Mouse (Mus musculus) limb, embryonic 11.5 days (tissue): Measurements from ENCODE around the gene Gtsf1l. TPM values are rescaled to one million over a fixed set of nuclear protein-coding genes. Genes with fewer than 3 reads are reported as not detected.

Source experiments
- ATAC-seq: fragments of 200-750 bp; cut with Nextera tagmentation; 2 replicates; pipeline ENCODE4 v1.8.0; 2017; ENCODE audit warnings: low read depth; ENCODE audit not compliant: insufficient number of reproducible peaks, low FRiP score, low TSS enrichment
- DNase-seq: peaks from one replicate; pipeline ENCODE4 v3.0.0-alpha.2; 2015; ENCODE audit warnings: low spot score
- H3K27ac ChIP-seq: fragments of 300-500 bp; sonication (generic); replicated peaks from 2 replicates; pipeline ENCODE4 v1.5.1; 2014; ENCODE audit warnings: low read depth, mild to moderate bottlenecking, low read length
- H3K27me3 ChIP-seq: fragments of 300-500 bp; sonication (generic); 2 replicates; pipeline ENCODE4 v1.6.1; 2014; ENCODE audit warnings: mild to moderate bottlenecking, low read length, mixed read lengths; ENCODE audit not compliant: control insufficient read depth, insufficient read depth
- H3K36me3 ChIP-seq: fragments of 300-500 bp; sonication (generic); 2 replicates; pipeline ENCODE4 v1.6.1; 2014; ENCODE audit warnings: mild to moderate bottlenecking, low read length, moderate library complexity, mixed read lengths; ENCODE audit not compliant: control insufficient read depth, insufficient read depth
- H3K4me1 ChIP-seq: fragments of 300-500 bp; sonication (generic); 2 replicates; pipeline ENCODE4 v1.6.1; 2014; ENCODE audit warnings: low read length, mixed read lengths; ENCODE audit not compliant: control insufficient read depth, insufficient read depth
- H3K4me2 ChIP-seq: fragments of 300-500 bp; sonication (generic); 2 replicates; pipeline ENCODE4 v1.6.1; 2014; ENCODE audit warnings: low read depth, mild to moderate bottlenecking, moderate library complexity; ENCODE audit not compliant: severe bottlenecking
- H3K4me3 ChIP-seq: fragments of 300-500 bp; sonication (generic); 2 replicates; pipeline ENCODE4 v1.5.1; 2014; ENCODE audit warnings: low read depth, low read length
- H3K9ac ChIP-seq: fragments of 300-500 bp; sonication (generic); 2 replicates; pipeline ENCODE4 v1.6.1; 2014; ENCODE audit warnings: mild to moderate bottlenecking, low read length
- H3K9me3 ChIP-seq: fragments of 300-500 bp; sonication (generic); 2 replicates; pipeline ENCODE4 v1.6.1; 2016; ENCODE audit warnings: low read length; ENCODE audit not compliant: control insufficient read depth
- WGBS: fragments of 180-500 bp; shearing (Covaris S2); extraction: QIAGEN DNeasy Blood & Tissue Kit; methylation state at CpG from one replicate; pipeline ENCODE4 v1.1.7; 2014; 5-methylcytosine and 5-hydroxymethylcytosine counted together
- microRNA-seq: library from miRNA; unstranded; fragments of <30 nt; microRNA quantifications from one replicate; pipeline ENCODE4, GENCODE M21; 2016
- polyA plus RNA-seq: library from polyadenylated mRNA; unstranded; fragments of >200 nt; fragmentation: Nextera tagmentation; extraction: Ambion mirVana; gene quantifications from 2 replicates; pipeline ENCODE4 v1.2.1, GENCODE M21; 2014

Gene Gtsf1l
- polyA plus RNA-seq, 1 experiment from 2014 or later, result not detected

- no peaks in the 10 kb centered on the region for H3K27me3 ChIP-seq
- H3K4me2 ChIP-seq, result no peak overlapping the region
- no peaks in the 10 kb centered on the region for H3K4me1 ChIP-seq
- no peak for DNase-seq
- WGBS, result 90% methylated on average over 7 of the region's 7 CpGs
- H3K4me3 ChIP-seq, result no peak overlapping the region
- H3K9ac ChIP-seq, result no peak overlapping the region
- H3K36me3 ChIP-seq, result peaks cover 16% of the 10 kb centered on the region
- no peak overlapping the region for H3K27ac ChIP-seq
- H3K9me3 ChIP-seq, result no peaks in the 10 kb centered on the region
- no peak for ATAC-seq
Measured at GRCm38 (mm10) chr2:163039940-163040339, 47.7 kb downstream of the Gtsf1l start.

Small RNA genes lying within 50 kb of the gene (microRNA-seq; reads per million reads assigned to microRNA genes)
- not detected for gene Gm22174
- not detected for gene Mir7003

Other genes starting within 250 kb of the Gtsf1l start
- 322 and 333 TPM in 2 replicates for gene Srsf6, start 156.3 kb downstream of the Gtsf1l start, polyA plus RNA-seq
- 0.04 and 0.17 TPM in 2 replicates for gene L3mbtl1, start 144.4 kb downstream of the Gtsf1l start, polyA plus RNA-seq
- not detected in 2 replicates for gene Sgk2, start 100.5 kb downstream of the Gtsf1l start, polyA plus RNA-seq
- 52.5 and 55.8 TPM in 2 replicates for gene Ift52, start 70.5 kb downstream of the Gtsf1l start, polyA plus RNA-seq
- gene Mybl2, start 33.2 kb downstream of the Gtsf1l start, polyA plus RNA-seq, result 32.7 and 36.0 TPM in 2 replicates
- 2.1 TPM in 2 replicates for gene Tox2, start 115.3 kb upstream of the Gtsf1l start, polyA plus RNA-seq